Mouse (Mus musculus): ENCODE results near the gene Ypel2.
A peak's percentile ranks its signal among the peaks of the same experiment; 100 is the strongest.

The Ypel2 gene

GRCm38 (mm10) chr11:86994791-86995624, 1.5 kb upstream of the Ypel2 start:
- no peak for DNase-seq

GRCm38 (mm10) chr11:86994330-86994729, 823 bp upstream of the Ypel2 start:
- DNase-seq: no peak

GRCm38 (mm10) chr11:86992461-86992988, 982 bp downstream of the Ypel2 start:
- no peak for DNase-seq

DNA sequence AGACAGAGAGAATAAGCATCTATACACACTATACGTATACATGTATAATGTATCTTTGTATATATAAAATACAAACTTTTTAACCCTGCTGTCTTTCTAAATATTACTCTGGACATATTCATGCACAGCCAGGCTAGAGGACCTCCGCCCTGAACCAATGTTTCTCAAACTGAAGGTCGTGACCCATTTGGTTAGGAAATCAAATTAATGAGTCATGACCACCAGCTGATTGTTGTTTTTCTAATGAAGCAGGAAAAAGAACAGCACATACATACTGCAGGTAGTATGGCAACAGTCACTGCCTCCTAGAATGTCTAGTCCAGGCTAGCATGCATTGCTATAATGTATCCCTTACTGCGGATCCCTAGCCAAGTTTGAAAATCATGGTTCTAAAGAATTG, 2.3 kb downstream of the Ypel2 start:
- DNase-seq: no peak

GRCm38 (mm10) chr11:86990309-86990708, 3.2 kb downstream of the Ypel2 start:
- DNase-seq: no peak

DNA sequence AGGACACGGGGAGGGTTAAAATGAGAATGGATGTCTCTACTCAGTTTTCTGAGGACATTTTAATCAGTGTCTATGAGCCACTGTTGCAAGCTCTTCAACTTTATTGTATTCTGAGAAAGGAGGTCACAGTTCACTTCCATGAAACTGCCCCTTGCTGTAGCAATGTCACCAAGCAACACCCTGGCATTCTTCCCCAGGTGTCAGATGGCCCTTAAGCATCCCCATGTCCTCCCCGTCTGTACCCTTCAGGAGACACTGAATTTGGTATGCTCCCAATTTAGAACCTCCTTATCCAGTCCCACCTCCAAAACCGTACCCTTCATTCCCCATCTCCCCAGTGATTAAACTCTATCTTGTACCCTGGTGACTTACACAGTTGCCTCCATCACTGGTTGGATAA, 8.5 kb downstream of the Ypel2 start:
- no peak for DNase-seq

- DNase-seq: no peak
Observed at GRCm38 (mm10) chr11:86983056-86983455, 10.5 kb downstream of the Ypel2 start.

GRCm38 (mm10) chr11:86981229-86981791, 12.2 kb downstream of the Ypel2 start:
- DNase-seq: no peak

DNA sequence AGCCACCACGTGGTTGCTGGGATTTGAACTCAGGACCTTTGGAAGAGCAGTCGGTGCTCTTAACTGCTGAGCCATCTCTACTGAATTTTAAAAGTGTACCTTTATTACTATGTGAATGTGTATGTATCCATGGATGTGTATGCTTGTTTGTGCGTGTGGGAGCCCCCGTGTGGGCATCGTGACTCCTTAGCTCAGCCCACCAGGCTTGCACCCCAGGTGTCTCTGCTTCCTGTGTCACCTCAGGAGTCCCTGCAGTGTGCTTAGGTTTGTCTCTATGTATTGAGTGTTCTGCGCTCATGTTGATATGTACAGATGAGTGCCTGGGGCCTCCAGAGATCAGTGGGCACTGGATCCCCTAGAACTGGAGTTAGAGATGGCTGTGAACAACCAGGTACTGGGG, 13.0 kb downstream of the Ypel2 start:
- no peak for DNase-seq

GRCm38 (mm10) chr11:86979799-86980198, 13.7 kb downstream of the Ypel2 start:
- DNase-seq: no peak

GRCm38 (mm10) chr11:86977242-86977641, 16.3 kb downstream of the Ypel2 start:
- DNase-seq: no peak

GRCm38 (mm10) chr11:86974401-86974800, 19.1 kb downstream of the Ypel2 start:
- no peak for DNase-seq

GRCm38 (mm10) chr11:86973255-86973654, 20.3 kb downstream of the Ypel2 start:
- no peak for DNase-seq

DNA sequence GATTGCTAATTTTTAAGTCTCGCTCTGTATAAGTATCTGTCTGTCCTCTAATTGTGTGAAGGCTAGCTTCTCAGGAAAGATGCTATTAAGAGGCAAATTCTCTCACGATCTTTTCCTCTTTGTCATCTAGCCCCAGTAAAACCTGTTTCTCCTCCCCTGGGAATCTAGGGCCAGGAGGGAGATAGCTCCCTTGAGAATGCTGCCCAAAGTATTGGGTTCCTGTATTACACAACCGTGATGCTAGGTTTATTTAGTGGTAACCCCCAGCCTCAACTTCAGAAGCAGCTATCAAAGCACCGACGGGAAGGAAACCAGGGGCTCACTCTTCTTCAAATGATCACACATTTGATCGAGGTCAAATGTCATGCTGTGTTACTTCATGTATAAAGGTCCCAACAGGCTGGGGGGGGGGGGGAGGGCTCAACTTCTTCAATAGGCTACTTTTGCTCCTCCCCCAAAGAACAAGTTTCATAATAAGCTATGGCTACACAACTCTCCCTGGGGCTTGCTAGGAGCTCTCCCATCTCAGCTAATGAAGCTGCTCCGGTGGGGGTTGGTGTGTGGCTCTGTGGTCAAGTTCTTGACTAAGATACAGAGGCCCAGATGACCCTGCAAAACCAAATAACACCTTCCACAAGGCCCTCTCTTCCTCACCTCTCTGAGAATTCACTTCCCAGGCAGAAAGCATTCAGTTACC, 22.3 kb downstream of the Ypel2 start:
- no peak for DNase-seq

GRCm38 (mm10) chr11:86969041-86969821, 24.3 kb downstream of the Ypel2 start:
- DNase-seq: no peak

DNA sequence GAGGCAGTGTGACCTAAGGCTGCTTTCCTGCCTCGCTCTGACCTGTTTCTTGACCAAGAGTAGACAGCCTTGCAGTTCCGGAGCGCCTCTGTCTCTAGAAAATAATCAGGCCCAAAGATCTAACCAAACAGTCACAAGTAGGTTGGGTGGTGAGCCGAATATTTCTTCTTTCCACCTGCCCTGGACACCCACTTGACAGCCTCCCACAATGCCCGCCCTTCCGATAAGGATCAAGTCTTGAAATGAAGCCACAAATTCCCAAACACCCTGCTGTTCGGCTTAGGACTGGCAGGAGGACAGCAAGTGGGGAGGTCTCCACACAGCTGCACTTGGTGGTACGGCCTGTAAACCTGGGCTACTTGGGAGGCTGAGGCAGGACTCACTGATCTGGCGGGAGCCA, 26.0 kb downstream of the Ypel2 start:
- DNase-seq: no peak

- no peak for DNase-seq
Observed at GRCm38 (mm10) chr11:86966696-86967095, 26.8 kb downstream of the Ypel2 start.

GRCm38 (mm10) chr11:86965079-86965478, 28.4 kb downstream of the Ypel2 start:
- DNase-seq: no peak

- DNase-seq: no peak
Observed at GRCm38 (mm10) chr11:86963698-86964097, 29.8 kb downstream of the Ypel2 start.

DNA sequence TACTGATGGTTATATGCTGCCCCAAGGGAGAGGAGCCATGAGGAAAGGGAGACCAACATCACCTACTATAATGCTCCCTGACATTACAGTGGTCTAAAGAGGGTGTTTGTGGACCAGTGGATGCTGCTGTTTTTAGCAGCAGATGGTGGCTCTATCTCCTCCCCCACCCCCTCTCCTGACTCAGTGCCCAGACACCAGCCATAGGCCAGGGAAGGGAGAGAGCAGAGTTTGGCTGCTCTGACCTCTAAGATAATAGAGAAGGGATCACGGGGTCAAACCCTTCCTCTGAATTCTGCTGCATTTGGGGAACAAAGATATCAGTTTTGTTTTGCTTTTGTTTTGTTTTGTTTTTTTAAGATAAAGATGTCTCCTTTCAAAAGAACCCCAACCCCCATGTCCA, 30.5 kb downstream of the Ypel2 start:
- no peak for DNase-seq

DNA sequence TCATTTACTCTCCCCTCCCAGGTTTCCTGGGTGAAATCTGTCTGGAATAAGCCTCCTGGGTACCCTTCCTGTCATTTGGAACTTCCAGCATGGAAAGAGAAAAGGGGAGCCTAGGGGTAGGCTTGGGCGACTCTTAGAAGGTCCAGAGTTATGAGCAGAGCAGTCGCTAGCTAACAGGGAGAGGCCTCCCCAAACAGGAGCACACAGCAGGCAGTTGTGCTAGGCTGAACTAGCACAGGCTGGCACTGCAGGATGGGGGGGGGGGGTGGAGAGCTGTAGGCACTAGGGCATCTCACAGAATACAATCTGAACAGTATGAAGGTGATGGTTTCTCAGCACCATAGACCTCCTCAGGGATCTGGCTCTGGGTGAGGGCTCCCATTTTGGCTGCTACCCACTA, 31.1 kb downstream of the Ypel2 start:
- DNase-seq: no peak

- peak; percentile 93 for DNase-seq
Observed at GRCm38 (mm10) chr11:86961510-86962303, 31.8 kb downstream of the Ypel2 start.

Measured in kidney, adult 11 months (tissue).